In genomic region chr8:12162921-12163705, GRCm38 (mm10) we compare ENCODE assay signal across 8 mouse cellular contexts.
DNase-seq lines count a peak whose midpoint lies in the region; ATAC-seq and TF ChIP-seq lines count a peak whose summit lies in the region.

No protein-coding gene starts in this region.

- peaks cover 5% of the 10 kb centered on the region; the same call in 1 of the 2 replicates for H3K27me3 ChIP-seq in lung, embryonic 14.5 days (ENCODE audit: insufficient read depth, low read length)
- peaks cover 47% of the 10 kb centered on the region for H3K27me3 ChIP-seq in forebrain, embryonic 13.5 days
- H3K27me3 ChIP-seq in neural tube, embryonic 13.5 days, result peaks cover 69% of the 10 kb centered on the region

- no peaks in the 10 kb centered on the region for H3K36me3 ChIP-seq in lung, embryonic 14.5 days (ENCODE audit: insufficient read depth)
- no peaks in the 10 kb centered on the region for H3K36me3 ChIP-seq in forebrain, embryonic 13.5 days (ENCODE audit: poor library complexity, severe bottlenecking)
- H3K36me3 ChIP-seq in neural tube, embryonic 13.5 days, result no peaks in the 10 kb centered on the region

- H3K27ac ChIP-seq in lung, embryonic 14.5 days (ENCODE audit: low read depth), result no peak overlapping the region
- H3K27ac ChIP-seq in forebrain, embryonic 13.5 days, result no peak overlapping the region
- no peak overlapping the region for H3K27ac ChIP-seq in neural tube, embryonic 13.5 days (replicated peaks)

- WGBS in lung, embryonic 14.5 days, result 18% methylated on average over 22 of the region's 22 CpGs
- 14% methylated on average over 22 of the region's 22 CpGs for WGBS in forebrain, embryonic 13.5 days
- 9% methylated on average over 22 of the region's 22 CpGs for WGBS in neural tube, embryonic 13.5 days

- ATAC-seq in lung, embryonic 14.5 days (ENCODE audit: insufficient read depth), result no peak
- ATAC-seq in forebrain, embryonic 13.5 days, result no peak
- no peak for ATAC-seq in neural tube, embryonic 13.5 days (ENCODE audit: low read depth)

- H3K4me2 ChIP-seq in lung, embryonic 14.5 days, result peak overlapping the region; percentile 52
- H3K4me2 ChIP-seq in forebrain, embryonic 13.5 days, result peak overlapping the region; percentile 36
- peak overlapping the region; percentile 43 for H3K4me2 ChIP-seq in neural tube, embryonic 13.5 days

- no peak overlapping the region for H3K9ac ChIP-seq in lung, embryonic 14.5 days
- H3K9ac ChIP-seq in forebrain, embryonic 13.5 days, result no peak overlapping the region
- H3K9ac ChIP-seq in neural tube, embryonic 13.5 days, result no peak overlapping the region

- peak; percentile 27 for DNase-seq in lung, embryonic 14.5 days
- DNase-seq in lung, postnatal 4 days, result no peak
- peak; percentile 33 for DNase-seq in kidney, adult 9 months
- DNase-seq in urinary bladder, postnatal 36 days (ENCODE audit: low spot score in 2 of 2), result no peak
- no peak for DNase-seq in gastrocnemius, adult 18-20 months (ENCODE audit: low spot score)
- DNase-seq in natural killer cell, adult 2 months (ENCODE audit: low spot score in 2 of 2), result no peak

- peaks cover 4% of the 10 kb centered on the region; the same call in 1 of the 2 replicates for H3K4me1 ChIP-seq in lung, embryonic 14.5 days (ENCODE audit: insufficient read depth)
- peaks cover 42% of the 10 kb centered on the region for H3K4me1 ChIP-seq in forebrain, embryonic 13.5 days
- peaks cover 37% of the 10 kb centered on the region for H3K4me1 ChIP-seq in neural tube, embryonic 13.5 days (replicated peaks)

- 0 out of 2 replicates have a peak overlapping the region, but pooled peaks have one; percentile 16 for H3K4me3 ChIP-seq in lung, embryonic 14.5 days (ENCODE audit: low read depth, low read length)
- H3K4me3 ChIP-seq in forebrain, embryonic 13.5 days, result no peak overlapping the region
- no peak overlapping the region for H3K4me3 ChIP-seq in neural tube, embryonic 13.5 days

- H3K9me3 ChIP-seq in lung, embryonic 14.5 days (ENCODE audit: low read depth, low read length), result no peaks in the 10 kb centered on the region
- no peaks in the 10 kb centered on the region for H3K9me3 ChIP-seq in forebrain, embryonic 13.5 days (replicated peaks)
- H3K9me3 ChIP-seq in neural tube, embryonic 13.5 days, result no peaks in the 10 kb centered on the region

- no peak for TF ChIP-seq CTCF in lung, embryonic 14.5 days (IDR thresholded peaks at IDR 0.05; ENCODE audit: low read depth)

Comparison
In these comparisons a context has a peak if more than half of its experiments do, and no peak if none do; other contexts are left out.
1. DNase-seq: peak in lung, embryonic 14.5 days (single experiment) and kidney, adult 9 months (single experiment); none in lung, postnatal 4 days (0 of 2), urinary bladder, postnatal 36 days (0 of 2), gastrocnemius, adult 18-20 months (single experiment) and natural killer cell, adult 2 months (0 of 2).
2. Peak in every context shown above with its lines, with median percentiles within 50 percentile points of each other: H3K4me2 ChIP-seq.